Mouse (Mus musculus) hindlimb bud, embryonic 11.5 days (tissue): ENCODE results near the gene Ptger1.

Source experiments
- DNase-seq: peaks from one replicate; pipeline ENCODE4 v3.0.0-alpha.2; 2012; ENCODE audit warnings: low read depth, low spot score; ENCODE audit errors: extremely low spot score

The Ptger1 gene

DNA sequence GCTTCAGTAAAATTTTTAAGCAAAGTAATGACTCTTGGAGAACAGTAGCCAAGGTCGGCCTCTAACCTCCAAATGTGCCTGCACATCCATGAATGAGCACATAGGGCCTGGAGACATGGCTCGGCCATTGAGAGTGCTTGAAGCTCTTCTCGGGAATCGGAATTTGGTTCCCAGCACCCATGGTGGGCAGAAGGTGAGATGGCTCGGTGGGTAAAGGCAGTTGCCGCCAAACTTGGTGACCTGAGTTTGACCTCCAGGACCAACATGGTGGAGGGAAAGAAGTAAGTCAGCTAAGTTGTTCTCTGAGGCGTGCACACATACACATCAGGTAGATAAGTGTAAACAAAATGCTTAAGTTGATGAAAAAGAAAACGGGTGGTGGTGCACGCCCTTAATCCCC lies 10.4 kb upstream of the Ptger1 start:
- no peak for DNase-seq

DNA sequence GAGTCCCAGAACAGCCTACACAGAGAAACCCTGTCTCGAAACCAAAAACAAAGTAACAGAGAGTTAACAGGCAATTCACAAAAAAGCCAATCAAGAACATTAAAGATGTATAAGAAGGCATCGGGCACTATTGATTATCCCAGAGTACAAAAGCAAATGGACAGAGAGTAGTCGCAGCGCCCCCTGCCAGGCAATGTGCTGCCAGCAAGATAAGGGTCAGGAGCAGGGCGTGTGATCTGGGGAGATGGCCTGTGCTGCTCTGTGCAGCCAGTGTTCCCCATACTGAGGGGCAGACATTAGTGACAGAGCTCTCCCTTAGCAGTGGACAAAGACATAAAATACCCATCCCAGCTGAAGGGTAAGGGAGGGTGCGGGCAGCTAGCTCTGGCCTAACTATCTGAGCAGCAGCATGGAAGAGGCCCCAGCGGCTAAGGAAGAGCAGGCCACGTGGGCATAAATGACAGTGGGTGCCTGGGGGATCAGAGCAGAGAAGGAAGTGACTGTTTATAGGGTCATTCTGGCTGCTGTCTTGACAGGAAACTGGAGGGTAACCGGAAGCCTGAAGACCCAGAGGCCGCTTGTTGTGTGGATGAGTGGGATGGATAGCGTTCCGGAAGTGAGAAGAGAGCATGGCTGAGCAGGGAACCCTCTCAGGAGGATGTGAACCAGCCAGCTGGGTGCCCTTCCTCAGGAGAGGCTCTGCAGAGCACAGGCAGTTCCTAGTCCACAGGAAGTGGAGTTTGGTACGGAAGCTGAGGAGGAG lies 9.8 kb upstream of the Ptger1 start:
- no peak for DNase-seq

DNA sequence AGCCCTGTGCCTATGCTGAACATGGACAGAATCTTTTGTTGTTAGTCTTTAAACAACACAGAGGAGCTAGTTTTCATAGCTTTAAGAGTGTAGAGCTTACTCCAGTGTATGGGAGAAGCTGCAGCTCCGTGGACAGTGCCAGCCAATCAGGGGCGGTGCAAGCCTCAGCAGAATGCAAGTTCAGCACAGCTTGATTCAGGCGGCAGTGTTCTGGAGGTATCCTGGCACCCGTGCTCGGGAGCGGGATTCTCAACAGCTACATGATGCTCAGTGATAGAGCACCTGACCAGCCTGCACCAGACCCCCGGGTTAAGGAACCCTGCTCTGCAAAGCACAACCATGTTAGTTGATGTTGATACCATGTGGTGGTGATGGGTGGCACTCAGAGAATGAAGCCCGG lies 5.9 kb upstream of the Ptger1 start:
- DNase-seq: no peak

DNA sequence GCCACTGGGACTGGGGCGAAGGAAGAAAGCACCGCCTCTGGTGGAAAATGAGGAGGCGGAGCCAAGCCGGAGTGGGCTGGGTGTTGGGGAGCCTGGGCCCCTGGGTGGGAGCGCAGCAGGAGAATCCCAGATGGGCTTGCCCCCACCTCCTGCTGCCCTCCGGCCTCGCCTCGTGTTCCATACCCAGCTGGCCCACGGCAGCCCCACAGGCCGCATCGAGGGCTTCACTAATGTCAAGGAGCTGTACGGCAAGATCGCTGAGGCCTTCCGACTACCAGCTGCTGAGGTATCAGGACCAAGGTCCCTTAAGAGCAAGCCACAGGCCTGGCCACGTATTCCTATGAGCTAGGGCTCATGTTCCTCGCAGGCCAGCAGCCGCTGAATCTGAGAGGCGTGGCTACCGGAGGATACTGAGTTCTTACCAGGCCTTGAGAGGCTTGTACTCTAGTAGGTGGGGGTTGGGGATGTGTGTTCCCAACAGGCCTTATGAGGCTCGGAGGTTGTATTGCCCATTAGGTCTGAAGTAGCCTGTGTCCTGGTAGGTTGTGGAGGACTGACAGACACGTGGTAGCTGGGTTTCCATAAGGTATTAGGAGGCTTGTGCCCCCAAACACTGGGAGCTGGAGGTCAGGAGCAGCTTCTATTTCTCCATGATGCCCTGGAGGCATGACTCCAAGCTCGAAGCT lies 5.3 kb upstream of the Ptger1 start:
- DNase-seq: no peak

DNA sequence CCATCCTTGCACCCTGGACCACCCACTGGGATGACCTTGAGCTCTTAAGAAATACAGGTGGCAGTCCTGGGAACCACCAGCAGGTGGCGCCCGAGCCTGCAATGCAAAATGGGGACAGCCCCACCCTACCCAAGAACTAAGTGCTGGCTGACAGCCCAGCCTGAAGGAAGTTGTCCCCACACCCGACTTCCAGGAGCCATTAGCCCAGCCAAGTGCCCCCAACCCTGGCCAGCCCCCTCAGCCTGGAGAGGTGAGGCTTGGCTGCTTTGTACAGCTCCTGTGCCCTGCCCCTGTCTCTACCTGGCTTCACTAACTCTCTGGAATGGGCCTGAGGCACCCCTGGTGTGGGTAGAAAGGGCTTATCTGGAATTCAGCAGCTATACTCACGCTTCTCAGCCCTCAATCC lies 4.1 kb upstream of the Ptger1 start:
- DNase-seq: no peak

DNA sequence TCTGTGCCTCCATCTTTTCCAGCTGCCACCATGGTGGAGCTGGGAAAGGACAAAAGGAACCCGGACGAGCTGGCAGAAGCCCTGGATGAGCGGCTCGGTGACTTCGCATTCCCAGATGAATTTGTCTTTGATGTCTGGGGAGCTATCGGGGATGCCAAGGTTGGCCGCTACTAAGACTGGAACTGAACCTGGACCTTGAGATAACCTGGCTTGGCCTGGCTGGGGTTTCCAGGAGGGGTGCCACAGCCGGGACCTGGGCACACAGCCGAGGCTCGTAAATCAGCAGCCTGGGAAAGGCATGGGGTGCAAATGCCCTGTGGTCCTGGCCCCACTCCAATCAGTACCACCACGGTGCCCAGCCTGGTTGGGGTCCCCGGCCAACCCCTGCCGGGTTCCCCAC lies 2.4 kb upstream of the Ptger1 start:
- no peak for DNase-seq

DNA sequence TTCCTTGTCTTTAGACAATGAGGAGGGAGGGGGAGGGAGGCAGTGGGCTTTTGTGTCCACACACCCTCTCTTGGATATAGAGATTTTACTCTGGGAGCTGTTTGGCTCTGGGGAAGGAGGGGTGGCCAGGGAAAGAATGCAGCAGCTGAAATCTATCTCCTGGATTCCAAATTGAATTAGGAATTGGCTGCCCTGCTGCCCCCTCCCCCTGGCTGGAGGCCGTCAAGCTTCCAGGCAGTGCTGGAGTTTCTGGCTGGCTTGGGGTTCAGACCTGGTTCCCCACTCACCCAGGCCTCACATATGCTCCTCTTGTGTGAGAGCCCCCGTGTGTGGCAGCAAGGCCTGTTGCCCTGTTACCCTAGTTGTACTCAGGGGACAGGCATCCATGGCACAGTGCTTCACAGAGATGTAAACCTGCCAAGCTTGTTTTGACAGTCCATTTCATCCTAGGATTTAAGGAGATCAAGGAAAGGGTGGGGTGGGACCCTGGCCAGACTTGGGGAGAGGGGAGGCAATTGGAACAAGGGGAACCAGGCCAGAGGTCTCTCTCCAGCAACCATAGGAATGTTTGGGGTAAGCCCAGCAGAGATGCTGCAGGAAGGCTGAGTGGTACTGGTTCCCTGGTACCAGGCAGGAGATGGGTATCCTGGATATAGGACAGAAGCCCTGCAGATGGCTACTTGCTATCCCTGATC lies 1.4 kb upstream of the Ptger1 start:
- no peak for DNase-seq

DNA sequence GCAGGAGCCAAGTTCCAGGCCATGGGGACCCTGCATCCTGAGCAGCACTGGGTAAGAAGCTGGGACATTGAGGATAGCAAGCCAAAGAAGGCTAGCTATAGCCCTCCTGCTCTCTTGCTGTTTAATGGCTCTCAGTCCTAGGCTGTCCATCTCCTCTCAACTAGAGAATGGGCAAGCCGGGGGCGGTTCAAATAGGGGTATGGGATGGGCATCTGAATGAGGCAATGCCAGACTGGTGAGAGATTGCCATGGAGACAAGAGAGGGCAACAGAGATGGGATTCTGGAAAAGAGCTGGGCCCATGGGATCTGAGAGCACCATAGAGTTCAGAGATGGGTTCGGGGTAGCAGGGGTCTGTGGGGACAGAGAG lies 372 bp downstream of the Ptger1 start:
- DNase-seq: no peak

DNA sequence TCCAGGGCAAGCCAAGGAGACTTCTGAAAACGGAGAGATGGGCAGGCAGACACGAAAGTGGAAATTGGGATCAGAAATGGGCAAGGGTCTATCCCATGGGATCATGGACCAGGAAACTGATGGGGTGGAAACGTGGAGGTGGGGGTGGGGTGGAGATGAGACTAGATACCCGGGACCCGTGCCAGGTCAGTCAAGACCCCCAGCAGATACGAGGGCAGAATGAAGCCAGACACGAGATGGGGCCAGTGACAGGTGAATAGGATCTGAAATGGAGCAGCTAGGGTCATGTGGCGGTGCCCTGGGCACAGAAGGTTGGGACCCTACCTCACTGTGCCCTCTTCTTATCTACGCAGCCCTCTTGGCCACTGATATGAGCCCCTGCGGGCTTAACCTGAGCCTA lies 1.0 kb downstream of the Ptger1 start:
- DNase-seq: no peak

DNA sequence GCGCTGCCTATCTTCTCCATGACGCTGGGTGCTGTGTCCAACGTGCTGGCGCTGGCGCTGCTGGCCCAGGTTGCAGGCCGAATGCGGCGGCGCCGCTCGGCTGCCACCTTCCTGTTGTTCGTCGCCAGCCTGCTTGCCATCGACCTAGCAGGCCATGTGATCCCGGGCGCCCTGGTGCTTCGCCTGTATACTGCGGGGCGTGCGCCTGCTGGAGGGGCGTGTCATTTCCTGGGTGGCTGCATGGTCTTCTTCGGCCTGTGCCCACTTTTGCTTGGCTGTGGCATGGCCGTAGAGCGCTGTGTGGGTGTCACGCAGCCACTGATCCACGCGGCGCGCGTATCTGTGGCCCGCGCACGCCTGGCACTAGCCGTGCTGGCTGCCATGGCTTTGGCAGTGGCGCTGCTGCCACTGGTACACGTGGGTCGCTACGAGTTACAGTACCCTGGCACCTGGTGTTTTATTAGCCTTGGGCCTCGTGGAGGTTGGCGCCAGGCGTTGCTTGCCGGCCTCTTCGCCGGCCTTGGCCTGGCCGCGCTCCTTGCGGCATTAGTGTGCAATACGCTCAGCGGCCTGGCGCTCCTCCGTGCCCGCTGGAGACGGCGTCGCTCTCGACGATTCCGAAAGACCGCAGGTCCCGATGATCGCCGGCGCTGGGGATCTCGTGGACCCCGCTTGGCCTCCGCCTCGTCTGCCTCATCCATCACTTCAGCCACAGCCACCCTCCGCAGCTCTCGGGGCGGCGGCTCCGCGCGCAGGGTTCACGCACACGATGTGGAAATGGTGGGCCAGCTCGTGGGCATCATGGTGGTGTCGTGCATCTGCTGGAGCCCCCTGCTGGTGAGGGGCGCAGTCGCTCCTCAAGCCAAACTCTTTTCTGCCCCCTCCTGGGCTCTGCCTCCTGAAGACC lies 1.8 kb downstream of the Ptger1 start:
- DNase-seq: no peak

DNA sequence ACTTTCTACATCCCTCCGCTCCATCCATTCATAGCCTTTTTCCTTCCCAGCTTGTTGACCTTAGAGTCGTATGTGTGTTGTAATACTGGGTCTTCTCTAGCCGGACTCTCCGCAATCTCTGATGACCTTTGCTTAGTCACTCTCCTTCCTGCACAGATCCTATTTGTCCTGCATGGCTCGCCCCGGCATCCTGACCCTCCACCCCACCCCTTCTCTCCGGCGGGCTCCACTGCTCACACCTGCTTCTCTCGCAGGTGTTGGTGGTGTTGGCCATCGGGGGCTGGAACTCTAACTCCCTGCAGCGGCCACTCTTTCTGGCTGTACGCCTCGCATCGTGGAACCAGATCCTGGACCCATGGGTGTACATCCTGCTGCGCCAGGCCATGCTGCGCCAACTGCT lies 2.5 kb downstream of the Ptger1 start:
- no peak for DNase-seq

DNA sequence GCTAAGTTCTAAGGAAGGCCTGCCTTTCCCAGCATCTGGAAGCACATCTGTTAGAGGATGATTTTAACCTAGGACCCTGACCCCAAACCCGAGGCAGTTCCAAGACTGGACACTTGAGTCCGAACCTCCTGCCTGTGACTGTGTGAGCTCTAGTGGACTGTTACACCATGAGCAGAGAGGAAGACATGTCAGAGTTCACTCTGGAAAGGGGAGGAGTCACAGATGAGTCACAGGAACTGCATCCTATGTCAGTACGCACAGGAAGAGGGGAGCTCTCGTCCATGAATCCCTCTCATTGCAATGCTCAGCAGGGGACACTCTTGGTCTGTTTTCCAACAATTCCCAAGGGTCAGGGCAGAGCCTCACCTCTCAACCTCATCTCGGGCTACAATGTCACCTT lies 6.5 kb downstream of the Ptger1 start:
- DNase-seq: no peak

DNA sequence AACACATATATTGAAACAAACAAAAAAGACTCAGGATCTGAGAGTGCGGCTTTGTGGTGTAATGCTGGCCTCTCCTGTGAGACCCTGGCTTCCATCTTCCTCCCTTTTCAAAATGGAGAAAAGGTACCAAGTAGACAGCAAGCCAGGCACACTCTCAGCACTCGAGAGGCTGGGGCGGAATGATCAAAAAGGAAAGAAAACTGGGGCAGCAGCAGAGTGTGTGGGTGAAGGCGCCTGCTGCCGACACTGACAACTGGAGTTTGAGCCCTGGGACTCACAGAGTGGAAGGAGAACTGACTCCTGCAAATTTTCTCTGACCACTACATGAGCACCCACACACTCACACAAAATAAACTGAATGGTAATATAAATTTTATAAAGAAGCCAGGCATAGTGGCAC lies 8.0 kb downstream of the Ptger1 start:
- no peak for DNase-seq

DNA sequence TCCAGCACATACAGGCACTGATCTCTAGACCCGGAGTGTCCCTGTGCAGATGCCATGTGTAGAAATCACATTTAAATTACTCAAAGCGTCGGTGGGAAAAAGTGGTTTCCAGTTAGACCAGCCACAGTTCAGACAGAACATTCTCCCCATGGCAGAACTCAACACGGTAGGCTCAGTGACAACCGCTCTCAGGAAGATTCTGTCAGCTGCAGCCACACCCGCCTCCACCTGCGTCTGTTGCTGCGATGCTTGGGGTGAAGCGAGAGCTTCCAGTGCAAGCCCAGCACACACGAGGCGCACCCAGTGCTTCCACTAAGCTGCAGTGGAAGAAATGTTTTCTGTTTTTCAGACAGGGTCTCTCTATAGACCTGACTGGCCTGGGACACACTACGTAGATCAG lies 13.4 kb downstream of the Ptger1 start:
- DNase-seq: no peak

DNA sequence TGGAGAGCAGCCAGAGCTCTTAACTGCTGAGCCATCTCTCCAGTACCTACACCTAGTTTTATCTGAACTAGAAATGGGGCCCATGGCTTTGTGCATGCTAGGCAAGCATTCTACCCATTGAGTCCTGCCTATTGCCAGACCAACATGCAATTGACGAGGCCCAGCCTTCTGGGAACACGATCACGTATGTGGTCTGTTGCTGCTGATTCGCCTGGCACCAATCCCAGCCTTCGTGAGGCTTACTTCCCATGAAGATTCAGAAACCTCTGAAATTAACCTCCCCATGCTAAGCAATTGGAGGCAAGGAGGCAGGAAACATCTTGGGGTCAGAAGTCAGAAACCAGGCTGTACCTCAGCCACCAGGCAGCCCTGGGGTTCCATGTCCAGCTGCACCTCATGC lies 14.1 kb downstream of the Ptger1 start:
- DNase-seq: no peak

DNA sequence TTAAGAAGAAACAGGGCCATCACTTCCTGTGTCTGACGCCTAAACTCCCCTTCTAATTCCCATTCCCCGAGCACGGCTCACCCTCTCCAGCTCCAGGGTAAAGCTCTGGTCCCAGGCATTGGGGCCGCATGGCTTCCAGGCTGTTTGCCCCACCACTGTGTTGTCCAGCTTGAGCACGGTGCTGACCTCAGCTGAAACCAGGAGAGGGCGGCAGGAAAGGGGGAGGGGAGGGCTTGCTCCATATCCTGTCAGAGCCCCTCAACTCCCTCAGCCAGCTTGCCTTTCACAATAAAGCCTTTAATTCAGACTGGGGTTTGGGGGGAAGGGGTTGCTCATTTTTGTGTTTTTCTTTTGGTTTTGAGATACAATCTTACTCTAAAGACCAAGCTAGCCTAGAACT lies 14.6 kb downstream of the Ptger1 start:
- no peak for DNase-seq

DNA sequence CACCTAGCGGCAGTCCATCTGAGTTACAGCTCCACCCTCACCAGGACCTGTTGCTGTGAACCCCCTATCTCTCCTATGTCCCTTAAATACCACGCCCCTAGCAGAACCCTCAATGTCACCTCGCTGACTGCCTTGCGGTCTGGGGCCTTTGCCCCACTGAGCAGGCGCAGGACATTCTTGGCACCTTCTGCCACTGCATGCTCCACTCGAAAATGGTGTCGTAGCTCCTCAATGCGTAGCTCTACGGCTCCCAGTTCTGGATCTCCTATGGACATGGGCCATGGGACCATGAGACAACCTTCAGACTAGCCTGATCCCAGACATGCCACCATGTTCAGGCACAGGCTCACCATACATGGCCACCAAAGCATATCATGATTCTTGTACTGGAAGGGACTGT lies 18.0 kb downstream of the Ptger1 start:
- DNase-seq: no peak

DNA sequence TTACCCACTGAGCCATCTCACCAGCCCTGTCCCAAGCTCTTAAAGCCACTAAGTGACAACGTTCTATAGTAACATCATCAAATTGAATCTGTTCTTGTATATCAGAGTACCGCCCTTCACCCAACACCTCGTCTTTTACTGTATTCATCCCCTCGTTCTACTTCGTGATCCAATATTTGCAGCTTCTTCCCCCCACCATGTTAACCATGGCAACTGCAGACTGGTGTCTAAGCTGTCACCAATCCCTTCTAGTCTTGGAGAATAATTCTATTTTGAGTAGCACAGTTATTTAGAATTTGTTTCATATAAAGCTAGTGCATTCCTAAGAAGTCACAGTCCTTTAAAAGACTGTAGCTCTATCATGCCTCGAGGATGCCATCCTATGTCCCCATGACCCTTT lies 22.8 kb downstream of the Ptger1 start:
- DNase-seq: no peak

DNA sequence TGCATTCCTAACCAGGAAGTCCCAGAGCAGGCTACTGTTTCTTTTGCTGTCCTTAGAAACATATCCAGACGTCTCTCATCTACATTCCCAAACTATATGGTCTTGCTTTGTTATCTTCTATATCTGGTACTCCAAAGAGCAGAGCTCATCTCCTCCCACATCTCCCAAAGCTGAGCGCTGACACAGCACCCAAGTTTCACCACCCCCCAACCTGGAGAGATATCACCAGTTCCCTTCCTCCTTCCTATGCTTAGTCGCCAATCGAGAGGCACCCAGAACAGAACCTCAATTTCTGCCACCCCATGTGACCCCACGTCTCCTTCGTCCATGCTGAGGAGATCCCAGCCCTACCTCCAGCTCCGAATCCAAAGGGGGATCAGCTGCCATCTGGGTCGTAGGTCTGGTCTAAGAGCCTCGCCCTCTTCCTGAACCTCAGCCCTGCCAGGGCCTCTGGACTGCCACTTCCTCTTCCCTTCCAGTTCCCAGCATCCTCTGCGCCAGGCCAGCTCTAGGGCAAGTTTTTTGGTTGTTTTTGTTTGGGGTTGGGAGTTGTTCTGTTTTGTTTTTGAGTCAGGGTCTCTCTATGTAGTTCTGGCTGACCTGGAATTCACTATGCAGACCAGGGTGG lies 27.2 kb downstream of the Ptger1 start:
- no peak for DNase-seq

DNA sequence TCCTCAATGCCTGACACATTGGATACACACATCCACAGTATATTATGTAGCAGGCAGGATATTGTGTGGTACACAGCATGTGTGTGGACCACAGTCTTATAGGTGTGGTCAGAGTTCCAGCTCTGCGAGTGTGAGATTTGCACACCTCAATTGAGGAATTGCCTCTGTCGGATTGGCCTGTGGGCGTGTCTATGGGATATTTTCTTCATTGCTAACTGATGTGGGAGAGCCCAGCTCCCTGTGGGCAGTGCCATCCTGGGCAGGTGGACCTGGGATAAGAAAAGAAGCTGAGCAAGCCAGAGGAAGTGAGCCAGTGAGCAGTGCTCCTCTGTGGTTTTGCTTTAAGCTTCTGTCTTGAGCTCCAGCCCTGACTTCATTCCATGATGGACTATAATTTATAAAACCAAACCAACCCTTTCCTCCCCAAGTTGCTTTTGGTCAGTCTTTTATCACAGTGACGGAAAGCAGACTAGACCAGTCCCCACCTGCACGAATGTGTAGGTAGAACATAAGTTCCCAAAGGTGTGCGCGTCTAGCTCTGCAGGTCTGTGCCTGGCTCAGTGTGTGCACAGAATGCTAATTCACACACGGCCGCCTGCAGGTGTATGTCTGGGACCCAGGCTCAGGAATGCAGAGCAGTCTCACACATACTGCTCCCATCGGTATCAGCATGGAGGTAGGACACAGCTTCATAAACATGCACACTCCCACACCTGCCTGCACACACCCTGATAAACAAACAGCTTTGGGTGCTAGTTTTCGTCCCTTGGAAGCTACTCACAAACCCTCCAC lies 28.1 kb downstream of the Ptger1 start:
- DNase-seq: no peak
